Mouse (Mus musculus) thymus, postnatal 4 days (tissue): Measurements from ENCODE around the gene Gm10490.
"Not testable (repeated sequence)": the region's sequence is repeated elsewhere in the genome, so short reads cannot be mapped to it uniquely, and the experiment has no call there.

Source experiments
- DNase-seq: peaks from one replicate; pipeline ENCODE4 v3.0.0; 2021

The Gm10490 gene

DNA sequence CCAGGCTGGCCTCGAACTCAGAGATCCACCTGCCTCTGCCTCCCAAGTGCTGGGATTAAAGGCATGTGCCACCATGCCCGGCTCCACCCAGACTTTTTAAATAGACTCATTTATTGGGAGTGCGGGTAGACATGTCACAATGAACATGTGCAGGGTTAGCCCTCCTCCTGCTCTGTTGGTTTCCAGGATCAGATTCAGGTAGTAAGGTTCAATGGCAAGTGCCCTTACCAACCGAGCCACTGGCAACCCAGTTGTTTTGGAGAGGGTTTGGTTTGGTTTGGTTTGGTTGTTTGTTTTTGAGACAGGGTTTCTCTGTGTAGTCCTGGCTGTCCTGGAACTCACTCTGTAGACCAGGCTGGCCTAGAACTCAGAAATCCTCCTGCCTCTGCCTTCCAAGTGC, at the start of gene Gm10490:
Gene Gm10490 (plus strand): TSS at position 301 of the 400 bp plus-strand sequence.
- DNase-seq = not testable (repeated sequence)

DNA sequence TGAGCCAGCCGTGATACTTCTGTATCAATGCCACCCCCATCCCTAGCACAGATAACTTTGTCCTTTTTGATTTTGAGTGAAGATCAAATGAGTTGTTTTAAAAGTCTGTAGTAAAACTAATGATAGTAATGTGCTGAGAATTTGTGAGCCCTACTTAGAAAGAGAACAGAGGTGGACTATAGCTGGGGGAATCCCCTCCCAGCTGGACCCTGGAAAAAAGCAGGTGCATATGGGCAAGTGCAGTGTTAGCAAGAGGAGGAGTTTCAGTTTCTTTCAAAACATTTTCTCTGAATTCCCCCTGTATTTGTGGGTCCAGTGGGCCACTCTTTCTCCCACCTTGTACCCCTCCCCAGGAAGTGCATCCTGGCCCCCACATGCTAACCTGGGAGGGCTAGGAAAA, 46.2 kb upstream of the Gm10490 start:
- DNase-seq = no peak

DNA sequence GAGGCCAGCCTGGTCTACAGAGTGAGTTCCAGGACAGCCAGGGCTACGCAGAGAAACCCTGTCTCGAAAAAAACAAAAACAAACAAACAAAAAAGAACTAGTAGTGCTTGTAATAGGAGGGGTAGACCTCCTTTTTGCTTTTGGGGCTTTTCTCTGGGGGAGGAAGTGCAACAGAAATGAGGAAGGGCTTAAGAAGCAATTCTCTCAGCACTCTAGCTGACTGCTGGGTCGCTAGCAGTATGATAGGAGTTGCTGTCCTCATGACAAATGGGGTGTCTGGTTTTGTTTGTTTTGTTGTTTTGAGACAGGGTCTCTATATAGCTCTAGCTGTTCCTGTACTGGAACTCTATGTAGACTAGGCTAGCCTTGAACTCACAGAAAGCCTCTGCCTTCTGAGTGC, 44.8 kb upstream of the Gm10490 start:
- no peak for DNase-seq

DNA sequence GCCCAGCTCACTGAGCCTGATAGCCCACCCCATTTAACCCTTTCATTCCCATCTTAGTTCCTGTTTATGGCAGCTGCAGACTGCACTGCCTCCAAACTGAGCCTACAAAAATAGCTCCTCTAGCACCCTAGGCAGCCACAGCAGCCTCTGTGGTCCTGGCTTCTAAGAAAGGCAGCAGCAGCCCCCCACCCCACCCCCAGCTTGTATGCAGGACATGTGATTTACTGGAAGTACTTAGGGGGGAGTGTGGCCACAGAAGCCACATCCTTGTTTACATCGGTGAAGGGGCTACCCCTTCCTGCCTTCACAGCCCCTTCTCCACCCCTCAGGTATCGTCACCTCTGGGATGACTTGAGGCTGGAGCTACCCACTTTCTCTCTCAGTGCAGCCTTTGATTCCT, 44.0 kb upstream of the Gm10490 start:
- DNase-seq = peak; percentile 18

DNA sequence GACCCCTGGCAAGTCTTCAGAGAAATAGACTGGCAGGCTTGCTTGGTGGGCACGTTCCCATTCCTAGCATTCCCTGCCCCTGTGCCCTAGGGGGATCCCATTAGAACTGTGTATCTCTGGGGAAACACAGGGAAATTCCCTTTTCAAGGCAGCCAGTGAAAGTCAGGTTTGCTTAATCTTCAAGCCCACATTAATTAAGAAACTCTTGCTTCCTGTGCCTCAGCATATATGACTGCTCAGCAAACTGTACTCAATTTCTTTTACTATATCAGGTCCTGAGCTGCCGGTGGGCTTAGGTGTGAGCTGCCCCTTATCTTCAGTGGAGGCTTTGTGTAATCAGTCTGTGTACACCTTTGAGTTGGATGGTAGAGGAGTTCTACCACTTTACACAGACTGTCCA, 43.6 kb upstream of the Gm10490 start:
- no peak for DNase-seq

DNA sequence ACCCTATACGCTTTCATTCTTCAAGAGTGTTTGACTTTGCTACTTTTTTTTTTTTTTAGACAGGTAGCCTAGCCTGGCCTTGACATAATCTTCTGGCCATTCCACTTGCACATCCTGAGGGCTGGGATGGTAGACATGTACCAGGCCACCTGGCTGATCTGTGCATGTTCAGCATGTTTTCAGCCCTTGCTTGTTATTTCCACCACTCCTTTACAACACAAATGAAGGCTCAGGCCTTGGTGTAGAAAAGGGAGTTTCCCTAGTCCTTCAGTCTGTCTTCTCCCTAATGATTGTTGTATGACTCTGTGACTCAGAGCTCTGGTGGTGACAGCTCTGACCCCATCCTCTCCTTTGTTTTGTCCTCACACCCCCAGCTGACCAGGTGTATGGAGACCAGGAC, 42.2 kb upstream of the Gm10490 start:
- DNase-seq = no peak

DNA sequence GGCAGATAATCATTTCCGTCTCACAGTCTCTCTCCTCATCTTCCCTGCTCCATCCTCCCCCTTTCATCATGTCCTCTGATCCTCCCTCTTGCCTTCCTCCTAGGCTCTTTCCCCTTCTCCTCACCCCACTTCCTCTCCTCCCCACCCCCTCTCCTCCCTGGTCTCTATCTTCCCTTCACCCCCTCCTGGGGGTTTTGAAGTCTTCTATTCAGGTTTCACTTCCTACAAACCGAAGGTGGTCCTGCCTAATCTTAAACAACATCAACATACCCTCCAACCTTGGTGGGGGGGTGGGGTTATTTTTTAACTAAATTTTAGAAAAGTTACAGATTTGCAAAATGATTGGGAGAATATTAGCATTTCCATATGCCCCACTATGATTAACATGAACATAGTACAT, 40.8 kb upstream of the Gm10490 start:
- no peak for DNase-seq

DNA sequence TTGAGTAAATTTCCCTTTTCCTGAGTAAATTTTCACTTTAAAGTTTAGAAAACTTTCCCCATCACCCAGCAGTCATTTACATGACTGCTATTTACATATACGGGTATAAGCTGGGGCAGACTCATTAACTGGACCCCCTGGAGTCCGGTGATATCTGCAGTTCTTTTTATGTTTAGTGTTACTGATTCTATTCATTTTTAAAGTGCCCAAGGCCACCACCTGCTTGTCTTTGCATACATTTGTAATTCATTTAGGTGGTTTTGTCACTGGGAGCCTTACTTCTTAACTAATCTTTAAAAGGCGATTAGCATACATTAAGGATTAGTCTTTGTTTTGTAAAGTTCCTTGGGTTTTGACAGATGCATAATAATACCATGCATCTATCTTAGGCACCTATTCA, 39.5 kb upstream of the Gm10490 start:
- no peak for DNase-seq

DNA sequence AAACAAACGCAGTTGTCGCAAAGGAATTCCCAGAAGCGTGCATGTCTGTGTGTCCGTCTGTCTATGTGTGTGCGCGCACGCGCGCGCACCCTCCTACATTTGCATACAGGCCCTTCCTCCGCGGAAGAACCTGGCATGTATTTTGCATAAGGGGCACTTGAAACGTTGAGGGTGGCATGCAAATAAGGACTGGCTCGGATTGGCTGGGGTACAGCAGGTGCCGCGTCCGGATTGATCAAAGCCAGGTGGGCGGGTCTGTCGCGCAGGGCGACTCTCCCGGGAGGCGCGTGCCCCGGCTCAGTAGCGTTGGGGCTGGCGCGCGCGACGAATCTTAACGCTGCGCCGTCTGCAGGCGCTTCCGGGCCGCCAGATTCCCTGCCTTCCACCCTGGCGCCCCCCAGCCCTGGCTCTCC, 31.3 kb upstream of the Gm10490 start, which contains the start of gene Pim2:
Gene Pim2 (plus strand): TSS at position 256 of the 413 bp plus-strand sequence.
- peak; percentile 90 for DNase-seq

DNA sequence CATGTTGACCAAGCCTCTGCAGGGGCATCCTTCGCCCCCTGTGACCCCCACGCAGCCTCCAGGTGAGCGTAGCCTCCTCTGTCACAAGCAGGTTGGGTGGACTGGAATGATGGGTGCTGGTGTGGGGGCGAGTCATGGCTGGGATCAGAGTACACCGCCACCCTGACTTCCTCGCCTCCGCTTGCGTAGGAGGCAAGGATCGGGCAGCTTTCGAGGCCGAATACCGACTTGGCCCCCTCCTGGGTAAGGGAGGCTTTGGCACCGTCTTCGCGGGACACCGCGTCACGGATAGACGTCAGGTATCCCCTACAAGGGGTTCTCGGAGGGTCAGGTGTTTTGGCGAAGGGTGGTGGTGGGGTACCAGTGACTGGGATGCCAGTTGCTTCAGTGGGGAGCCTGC, 30.8 kb upstream of the Gm10490 start:
- peak; percentile 41 for DNase-seq

DNA sequence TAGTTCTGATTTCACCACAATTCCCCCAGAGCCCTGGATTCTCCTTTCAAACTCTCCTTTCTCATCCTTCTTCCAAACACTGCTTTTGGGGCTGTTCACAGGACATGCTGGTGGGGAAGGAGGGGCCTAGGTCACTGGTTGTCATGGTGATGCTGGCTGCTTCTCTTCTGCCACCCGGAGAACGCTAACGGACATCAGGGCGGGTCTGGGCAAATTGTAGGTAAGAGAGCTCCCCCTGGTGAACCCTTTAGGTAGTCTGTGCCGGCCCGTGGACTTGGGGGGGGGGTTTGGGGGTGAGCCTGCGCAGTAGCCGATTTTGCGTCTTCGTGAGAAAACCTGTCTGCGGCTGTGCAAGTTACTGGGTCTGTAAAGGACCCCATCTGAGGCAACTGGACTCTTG, 29.5 kb upstream of the Gm10490 start:
- peak; percentile 63 for DNase-seq

DNA sequence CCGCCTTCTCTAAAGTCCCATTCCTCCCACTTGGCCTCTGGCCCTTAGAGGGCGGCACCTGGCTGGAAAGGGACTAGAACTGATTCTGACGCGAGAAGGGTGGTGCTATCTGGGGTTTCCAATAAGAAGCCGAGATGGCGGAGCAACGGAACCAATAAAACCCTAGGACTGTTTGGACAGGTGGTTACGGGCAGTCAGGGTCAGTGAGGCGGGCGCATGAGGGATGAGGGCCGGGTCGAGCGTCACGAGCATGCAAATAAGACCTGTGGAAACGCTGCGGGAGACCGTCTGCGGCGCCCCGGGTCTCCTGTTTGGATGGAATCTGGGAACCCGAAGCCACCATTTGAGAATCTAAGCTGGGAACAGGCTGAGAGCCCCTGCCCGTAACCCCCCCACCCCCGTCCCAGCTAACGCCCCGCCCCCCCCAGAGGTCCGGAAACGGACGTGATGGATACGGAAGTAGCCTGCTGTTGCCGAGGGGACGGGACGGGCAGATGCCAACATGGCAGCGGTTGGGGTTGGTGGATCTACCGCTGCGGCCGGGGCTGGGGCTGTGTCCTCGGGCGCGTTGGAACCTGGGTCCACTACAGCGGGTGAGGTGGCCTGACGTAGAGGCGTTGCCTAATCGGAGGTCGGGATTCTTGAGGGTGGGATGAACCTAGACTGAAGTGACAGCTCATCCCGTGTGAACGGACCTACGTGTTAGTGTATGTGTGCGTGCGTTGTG, 25.3 kb upstream of the Gm10490 start, which contains the start of gene Slc35a2:
Gene Slc35a2 (plus strand): TSS at position 188 of the 727 bp plus-strand sequence.
- peak; percentile 79 for DNase-seq

DNA sequence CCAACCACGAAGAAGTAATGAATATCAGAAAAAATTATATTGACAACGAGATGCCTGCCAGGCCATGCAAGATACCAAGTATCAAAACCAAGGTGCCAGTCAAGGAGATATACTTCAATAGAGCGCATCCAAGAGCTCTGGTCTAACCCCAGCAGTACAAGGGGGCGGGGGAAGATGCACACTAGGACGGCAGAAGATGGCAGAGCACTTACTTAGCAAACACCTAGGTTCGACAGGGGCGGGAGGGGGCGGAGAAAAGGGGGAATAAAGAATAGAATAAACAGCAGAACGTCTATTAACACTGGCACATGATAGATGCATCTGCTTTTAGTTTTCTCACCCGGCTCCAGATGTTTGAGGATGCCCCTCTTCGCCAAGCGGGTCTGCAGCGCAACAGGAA, 11.1 kb upstream of the Gm10490 start:
- DNase-seq = peak; percentile 29

DNA sequence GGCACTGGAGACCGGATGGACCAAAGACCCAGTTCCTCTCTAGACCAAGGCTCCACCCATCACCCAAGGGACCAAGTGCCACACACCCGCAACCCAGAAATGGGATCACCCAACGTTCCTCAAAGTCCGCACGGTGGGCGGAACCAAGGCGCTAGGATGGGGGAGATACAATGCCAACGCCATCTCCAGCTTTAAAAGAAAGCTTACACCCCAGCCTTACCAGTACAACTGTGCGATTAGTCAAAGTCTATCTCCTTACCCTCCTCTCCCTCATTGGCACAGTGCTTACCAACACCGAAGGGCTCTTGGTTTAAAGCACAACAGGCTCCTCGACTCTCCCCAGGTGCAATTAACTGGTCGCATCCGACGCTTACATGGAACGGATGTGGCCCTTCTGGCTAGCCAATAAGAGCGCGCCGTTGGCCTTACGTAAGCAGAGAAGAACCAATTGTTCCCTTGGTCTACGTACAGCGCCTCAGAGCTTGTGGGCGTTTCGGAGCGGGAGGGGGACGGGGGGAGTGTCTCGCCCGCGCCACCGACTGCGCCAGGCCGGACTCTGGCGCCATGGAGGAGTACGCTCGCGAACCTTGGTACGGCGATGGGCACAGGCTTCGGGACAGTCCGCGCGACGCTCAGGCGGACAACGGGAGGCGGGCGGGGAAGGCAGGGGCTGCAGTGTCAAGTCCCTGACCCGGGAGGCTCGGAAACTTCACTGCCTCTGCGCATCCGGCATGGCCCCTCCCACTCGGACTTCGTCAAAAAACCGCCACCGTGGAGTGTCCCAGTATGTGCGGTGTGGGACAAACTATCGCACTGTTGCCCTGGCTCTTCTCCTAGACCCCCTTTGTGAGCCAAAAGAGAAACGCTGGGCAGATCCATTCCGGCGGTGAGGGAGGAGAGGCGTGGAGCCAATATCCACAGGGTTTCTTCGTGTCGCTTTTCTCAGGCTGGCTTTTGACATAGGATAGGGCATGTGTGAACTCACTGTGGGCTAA, 10.2 kb upstream of the Gm10490 start, which contains the start of the genes Pqbp1 and Timm17b:
Gene Pqbp1 (minus strand): TSS at position 390 of the 995 bp plus-strand sequence.
Gene Timm17b (plus strand): TSS at position 478 of the 995 bp plus-strand sequence.
- peak; percentile 85 for DNase-seq

DNA sequence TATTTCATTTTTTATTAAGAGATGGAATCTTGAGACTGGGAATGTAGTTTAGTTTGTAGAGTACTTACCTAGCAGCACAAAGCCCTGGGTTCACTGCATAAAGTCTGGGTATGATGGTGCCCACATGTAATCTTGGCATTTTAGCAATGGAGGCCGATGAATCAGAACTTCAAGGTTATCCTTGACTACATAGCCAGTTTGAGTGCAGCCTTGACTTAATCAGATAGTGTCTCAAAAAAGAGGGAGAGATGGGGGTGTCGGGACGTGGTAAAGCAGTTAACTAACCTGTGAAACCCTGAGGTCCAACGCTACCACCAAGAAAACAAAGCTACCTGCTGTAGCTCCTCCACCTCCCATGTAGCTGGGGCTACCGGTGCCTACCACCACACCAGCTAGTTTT, 4.9 kb upstream of the Gm10490 start:
- no peak for DNase-seq

DNA sequence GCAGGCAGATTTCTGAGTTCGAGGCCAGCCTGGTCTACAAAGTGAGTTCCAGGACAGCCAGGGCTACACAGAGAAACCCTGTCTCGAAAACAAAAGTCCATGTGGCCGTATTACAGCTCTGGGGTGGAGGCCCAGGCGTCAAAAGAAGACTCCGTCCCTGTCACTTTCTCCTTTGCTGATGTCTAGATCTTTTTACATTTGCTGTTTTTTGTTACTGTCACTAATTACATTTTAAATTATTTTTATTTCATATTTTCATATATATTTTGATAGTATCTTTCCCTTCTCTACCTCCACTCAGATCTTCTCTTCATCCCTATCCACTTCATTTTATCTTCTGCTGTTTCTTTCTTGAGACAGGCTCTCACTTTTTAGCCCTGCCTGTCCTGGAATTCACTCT, 1.6 kb upstream of the Gm10490 start, which contains the start of gene Gm10491:
Gene Gm10491 (minus strand): TSS at position 101 of the 400 bp plus-strand sequence.
- DNase-seq = no peak

DNA sequence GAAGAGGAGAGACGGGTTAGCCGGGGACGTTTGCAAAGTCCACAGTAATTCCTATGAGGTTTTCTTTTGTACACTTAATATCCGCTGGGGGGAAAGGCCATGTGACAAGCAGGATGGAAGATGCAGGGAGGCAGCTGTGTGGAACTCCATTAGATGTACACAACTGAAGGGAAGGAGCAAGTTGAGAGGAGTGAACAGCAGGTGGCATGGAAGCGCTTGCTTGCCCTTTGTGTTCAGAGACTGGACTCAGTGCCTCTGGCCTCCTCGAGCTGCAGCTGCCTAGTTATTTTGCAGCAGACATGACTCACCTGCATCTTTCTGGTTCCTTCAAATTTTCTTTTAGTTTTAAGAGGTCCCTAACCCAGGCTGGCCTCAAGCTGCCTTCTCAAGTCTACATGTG, 1.1 kb downstream of the Gm10490 start:
- DNase-seq = no peak

DNA sequence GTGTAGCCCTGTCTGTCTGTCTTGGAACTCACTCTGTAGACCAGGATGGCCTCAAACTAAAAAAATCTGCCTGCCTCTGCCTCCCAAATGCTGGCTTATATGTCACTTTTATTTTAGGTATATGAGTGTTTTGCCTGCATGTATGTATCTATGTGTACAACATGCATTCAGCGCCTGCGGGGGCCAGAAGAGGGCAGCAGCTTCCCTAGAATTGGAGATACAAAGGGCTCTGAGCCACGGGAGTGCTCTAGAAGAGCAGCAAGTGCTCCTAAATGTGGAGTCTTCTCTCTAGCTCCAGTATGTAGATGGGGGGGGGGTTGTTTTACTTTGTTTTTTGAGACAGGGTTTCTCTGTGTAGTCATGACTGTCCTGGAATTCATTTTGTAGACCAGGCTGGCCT, 6.3 kb downstream of the Gm10490 start:
- DNase-seq = peak; percentile 49

DNA sequence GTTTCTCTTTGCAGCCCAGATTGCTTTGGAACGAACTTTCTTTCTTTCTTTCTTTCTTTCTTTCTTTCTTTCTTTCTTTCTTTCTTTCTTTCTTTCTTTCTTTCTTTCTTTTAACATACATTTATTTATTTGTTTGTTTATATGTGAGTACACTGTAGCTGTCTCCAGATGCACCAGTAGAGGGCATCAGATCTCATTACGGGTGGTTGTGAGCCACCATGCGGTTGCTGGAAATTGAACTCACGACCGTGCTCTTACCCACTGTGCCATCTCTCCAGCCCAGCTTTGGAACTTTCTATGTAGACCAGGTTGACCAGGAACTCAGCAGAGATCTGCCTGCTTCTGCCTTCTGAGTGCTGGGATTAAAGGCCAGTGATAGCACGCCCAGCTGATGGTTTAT, 8.6 kb downstream of the Gm10490 start:
- peak; percentile 13 for DNase-seq

DNA sequence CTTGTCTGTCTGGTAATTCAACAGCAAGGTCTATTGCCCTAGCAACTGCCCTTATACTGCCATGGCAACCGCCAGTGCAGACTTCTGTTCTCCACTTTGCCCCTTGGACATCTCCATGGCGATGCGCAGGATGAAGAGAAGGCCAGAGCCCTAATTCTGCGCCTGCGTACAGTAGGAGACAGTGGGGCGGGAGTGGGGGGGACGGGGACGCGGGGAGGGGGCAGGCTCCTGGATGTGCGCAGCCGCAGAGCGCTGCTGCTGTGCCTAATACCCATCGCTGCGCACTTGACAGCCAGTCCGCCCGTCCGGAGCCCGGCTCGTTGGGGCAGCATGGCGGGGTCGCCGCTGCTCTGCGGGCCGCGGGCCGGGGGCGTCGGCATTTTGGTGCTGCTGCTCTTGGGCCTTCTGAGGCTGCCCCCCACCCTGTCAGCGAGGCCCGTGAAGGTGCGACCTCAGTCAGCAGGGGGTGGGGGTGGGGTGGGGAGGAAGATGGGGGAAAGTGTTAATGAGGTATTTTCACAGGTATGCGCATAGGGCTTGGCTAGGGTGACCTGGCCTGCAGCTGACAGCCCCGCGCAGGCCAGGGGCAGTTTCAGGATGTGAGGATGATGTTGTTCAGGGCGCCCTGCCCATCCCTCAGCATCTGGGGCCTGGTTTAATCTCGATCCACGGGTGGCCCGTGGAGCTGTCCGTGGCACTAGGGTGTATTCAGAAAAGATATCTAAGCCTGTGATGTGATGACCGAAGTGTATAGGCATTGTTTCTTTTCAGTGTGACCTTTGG, 10.4 kb downstream of the Gm10490 start, which contains the start of gene Pcsk1n:
Gene Pcsk1n (plus strand): TSS at position 222 of the 783 bp plus-strand sequence.
- no peak for DNase-seq

DNA sequence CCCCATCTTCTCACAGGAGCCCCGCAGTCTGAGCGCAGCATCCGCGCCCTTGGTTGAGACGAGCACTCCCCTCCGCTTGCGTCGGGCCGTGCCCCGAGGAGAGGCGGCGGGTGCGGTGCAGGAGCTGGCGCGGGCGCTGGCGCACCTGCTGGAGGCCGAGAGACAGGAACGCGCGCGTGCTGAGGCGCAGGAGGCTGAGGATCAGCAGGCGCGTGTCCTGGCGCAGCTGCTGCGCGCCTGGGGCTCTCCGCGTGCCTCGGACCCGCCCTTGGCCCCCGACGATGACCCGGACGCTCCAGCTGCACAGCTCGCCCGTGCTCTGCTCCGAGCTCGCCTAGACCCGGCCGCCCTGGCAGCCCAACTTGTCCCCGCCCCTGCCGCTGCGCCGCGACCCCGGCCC, 12.7 kb downstream of the Gm10490 start:
- peak; percentile 45 for DNase-seq

DNA sequence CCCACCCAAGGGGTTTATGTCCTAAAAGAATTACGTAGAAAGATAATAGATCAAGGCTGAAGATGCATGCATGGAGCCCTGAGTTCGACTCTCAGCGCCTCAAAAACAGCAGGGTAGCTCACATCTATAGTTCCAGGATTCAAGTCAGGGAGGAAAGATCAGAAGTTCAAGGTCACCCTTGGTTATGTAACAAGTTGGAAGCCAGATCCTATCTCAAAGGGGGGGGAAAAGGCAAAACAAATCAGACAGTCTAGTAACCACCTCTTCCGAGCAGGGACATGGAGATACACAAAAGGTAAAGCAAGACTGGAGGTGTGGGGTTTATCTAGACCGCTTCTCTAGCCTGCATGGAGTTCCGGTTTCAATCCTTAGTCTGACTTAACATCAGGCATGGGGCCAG, 16.9 kb downstream of the Gm10490 start:
- DNase-seq = no peak

DNA sequence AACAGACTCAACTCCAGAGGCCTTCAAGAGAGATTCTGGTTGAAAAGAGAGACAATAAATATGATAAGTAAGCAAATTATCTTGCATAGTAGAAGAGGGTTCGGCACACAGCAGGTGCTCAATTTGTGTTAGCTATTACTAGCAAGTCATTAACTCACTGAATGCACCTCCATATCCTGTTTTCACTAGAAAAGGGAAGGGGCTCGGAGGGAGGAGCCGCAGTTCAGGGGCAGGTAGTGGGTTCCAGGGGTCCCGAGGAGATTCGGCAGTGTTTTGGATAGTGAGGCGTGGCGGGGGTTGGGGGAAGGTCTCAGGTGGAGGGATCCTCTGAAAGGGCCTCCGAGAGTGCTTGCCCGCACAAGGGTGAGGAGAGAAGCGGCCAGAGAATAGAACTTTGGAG, 17.8 kb downstream of the Gm10490 start:
- DNase-seq = no peak
